Mouse (Mus musculus): ENCODE measurements around the gene Yars2.

Yars2 gene

GRCm38 (mm10) chr16:16302369-16303137, at the start of gene Yars2:
Yars2 (plus strand) TSS chr16:16302965.
- DNase-seq (ENCODE audit: low spot score): peak; percentile 89

- no peak for DNase-seq (ENCODE audit: low spot score)
These were observed 49.3 kb upstream of the Yars2 start for GRCm38 (mm10) chr16:16253326-16254074.

- no peak for DNase-seq (ENCODE audit: low spot score)
These were observed 47.5 kb upstream of the Yars2 start for GRCm38 (mm10) chr16:16255217-16255616.

GRCm38 (mm10) chr16:16255874-16256273, 46.9 kb upstream of the Yars2 start:
- DNase-seq (ENCODE audit: low spot score): no peak

GRCm38 (mm10) chr16:16256672-16257071, 46.1 kb upstream of the Yars2 start:
- DNase-seq (ENCODE audit: low spot score): no peak

GRCm38 (mm10) chr16:16260882-16261281, 41.9 kb upstream of the Yars2 start:
- DNase-seq (ENCODE audit: low spot score): no peak

- no peak for DNase-seq (ENCODE audit: low spot score)
These were observed 41.3 kb upstream of the Yars2 start for GRCm38 (mm10) chr16:16261481-16261880.

- DNase-seq (ENCODE audit: low spot score): no peak
These were observed 40.3 kb upstream of the Yars2 start for GRCm38 (mm10) chr16:16262436-16262835.

- DNase-seq (ENCODE audit: low spot score): no peak
These were observed 29.8 kb upstream of the Yars2 start for GRCm38 (mm10) chr16:16272978-16273377.

GRCm38 (mm10) chr16:16273752-16274151, 29.0 kb upstream of the Yars2 start:
- no peak for DNase-seq (ENCODE audit: low spot score)

- DNase-seq (ENCODE audit: low spot score): peak; percentile 39
These were observed 518 bp downstream of the Yars2 start for GRCm38 (mm10) chr16:16303138-16303827.

- DNase-seq (ENCODE audit: low spot score): no peak
These were observed 1.1 kb downstream of the Yars2 start for GRCm38 (mm10) chr16:16303888-16304287.

- DNase-seq (ENCODE audit: low spot score): no peak
These were observed 8.6 kb downstream of the Yars2 start for GRCm38 (mm10) chr16:16311319-16311718.

GRCm38 (mm10) chr16:16325775-16326336, 23.1 kb downstream of the Yars2 start:
- no peak for DNase-seq (ENCODE audit: low spot score)

GRCm38 (mm10) chr16:16346420-16346819, 43.7 kb downstream of the Yars2 start:
- DNase-seq (ENCODE audit: low spot score): no peak

GRCm38 (mm10) chr16:16357908-16358307, 55.1 kb downstream of the Yars2 start:
- no peak for DNase-seq (ENCODE audit: low spot score)

GRCm38 (mm10) chr16:16358481-16359100, 55.8 kb downstream of the Yars2 start, which contains the start of gene Dnm1l:
Dnm1l (minus strand) TSS chr16:16358959.
- peak; percentile 92 for DNase-seq (ENCODE audit: low spot score)

GRCm38 (mm10) chr16:16359101-16359482, 56.3 kb downstream of the Yars2 start:
- peak; percentile 0 for DNase-seq (ENCODE audit: low spot score)
